Mouse (Mus musculus) retina, embryonic 14.5 days (tissue): ENCODE data around the gene Slx1b.
"Not testable (repeated sequence)": the region's sequence is repeated elsewhere in the genome, so short reads cannot be mapped to it uniquely, and the experiment has no call there.

Source experiments
- DNase-seq: peaks from one replicate; pipeline ENCODE4 v3.0.0-alpha.2; 2015; ENCODE audit warnings: low spot score

The Slx1b gene

DNA sequence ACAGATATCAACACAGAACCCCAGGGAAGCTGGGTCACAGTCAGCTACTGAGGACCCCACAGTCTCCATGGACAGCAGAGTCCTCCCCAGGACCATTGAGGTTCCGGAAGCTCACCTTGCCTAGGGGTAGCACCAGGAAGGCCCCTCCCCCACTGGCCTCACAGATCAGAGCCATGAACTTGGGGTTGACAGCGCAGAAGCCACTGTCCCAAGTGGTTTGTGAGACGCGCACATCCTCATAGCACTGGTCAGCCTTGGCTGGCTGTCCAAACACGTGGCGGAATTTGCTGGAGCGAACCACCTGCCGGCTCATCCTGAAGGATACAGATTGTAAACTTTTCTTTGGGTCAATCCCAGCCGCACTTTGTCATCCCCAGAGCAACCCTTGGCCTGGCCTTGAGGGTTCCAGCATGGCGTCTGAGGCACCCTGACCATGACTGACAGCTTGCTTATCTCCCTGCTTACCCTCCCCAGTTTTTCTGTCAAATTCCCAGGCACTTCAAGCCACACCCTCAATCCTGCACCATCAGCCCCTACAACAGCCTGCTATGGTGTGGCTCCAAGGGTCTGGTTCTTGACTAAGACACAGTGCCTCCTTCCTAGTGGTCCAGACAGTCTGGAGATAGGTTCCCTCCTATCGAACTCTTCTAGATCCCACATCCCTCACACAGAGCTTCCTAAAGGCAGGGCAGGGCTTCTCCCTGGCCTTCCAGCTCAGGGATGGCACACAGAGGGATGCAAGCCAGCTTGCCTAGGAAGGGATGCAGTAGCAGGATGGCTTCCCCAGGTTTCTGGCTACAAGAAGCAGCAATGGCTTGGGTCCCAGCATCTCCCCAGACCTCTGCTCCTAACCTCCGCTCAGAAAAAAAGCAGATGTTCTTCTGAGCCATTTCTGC is 7.5 kb upstream of the Slx1b start:
- DNase-seq = no peak

- DNase-seq = no peak
Observed at GRCm38 (mm10) chr7:126702358-126702757, 6.8 kb upstream of the Slx1b start.

DNA sequence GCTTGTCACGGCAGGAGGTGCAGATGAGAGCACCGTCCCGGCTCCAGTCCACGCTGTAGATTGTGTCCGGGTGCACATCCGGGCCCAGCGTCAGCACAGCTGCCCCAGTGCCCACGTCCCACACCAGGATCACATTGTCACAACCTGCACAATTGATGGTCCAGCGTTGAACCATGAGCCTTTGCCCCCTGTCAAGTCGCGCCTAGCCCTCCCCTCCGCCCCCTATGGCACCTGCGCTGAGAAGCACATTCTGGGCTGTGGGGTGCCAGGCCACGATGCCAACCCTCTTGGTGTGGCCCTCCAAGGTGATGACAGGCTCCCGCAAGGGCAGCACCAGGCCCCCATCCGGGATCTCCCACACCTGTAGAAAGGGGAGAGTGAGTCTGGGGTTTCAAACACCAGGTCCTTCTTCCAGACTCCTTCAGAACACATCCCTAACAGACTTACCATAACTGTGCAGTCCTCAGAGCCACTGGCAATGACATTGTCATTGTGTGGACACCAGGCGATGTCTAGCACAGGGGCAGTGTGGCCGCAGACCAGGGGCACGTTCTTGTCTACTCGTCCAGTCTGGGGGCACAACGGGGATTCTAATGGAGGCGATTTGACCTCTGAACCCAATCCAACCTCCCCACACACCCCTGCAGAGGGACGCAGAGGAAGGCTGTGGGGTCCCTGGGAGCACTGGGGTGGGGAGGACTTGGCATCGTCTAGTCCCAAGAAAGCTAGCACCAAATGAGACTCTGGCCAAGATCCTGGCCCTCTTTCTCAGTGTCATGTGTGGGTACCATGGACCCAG is 6.2 kb upstream of the Slx1b start:
- DNase-seq = no peak

DNA sequence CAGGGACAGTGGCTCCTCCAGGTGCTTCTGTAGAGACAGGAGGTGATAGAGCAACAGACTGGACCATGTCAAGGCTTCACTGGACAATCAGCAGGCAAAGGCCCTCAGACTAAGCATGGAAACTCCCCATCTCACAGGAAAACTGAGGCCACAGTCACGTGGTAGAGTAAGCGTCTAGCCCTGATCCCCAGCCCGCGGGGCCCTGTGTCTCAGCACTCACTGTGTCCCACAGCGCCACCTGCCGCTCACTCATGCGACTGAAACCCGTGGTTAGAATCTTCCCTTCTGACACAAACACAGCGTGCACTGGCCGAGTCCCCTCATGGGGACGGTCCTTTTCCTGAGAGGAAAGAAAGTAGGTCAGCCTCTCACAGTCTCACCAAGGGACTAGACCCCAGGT is 5.5 kb upstream of the Slx1b start:
- peak; percentile 97 for DNase-seq

DNA sequence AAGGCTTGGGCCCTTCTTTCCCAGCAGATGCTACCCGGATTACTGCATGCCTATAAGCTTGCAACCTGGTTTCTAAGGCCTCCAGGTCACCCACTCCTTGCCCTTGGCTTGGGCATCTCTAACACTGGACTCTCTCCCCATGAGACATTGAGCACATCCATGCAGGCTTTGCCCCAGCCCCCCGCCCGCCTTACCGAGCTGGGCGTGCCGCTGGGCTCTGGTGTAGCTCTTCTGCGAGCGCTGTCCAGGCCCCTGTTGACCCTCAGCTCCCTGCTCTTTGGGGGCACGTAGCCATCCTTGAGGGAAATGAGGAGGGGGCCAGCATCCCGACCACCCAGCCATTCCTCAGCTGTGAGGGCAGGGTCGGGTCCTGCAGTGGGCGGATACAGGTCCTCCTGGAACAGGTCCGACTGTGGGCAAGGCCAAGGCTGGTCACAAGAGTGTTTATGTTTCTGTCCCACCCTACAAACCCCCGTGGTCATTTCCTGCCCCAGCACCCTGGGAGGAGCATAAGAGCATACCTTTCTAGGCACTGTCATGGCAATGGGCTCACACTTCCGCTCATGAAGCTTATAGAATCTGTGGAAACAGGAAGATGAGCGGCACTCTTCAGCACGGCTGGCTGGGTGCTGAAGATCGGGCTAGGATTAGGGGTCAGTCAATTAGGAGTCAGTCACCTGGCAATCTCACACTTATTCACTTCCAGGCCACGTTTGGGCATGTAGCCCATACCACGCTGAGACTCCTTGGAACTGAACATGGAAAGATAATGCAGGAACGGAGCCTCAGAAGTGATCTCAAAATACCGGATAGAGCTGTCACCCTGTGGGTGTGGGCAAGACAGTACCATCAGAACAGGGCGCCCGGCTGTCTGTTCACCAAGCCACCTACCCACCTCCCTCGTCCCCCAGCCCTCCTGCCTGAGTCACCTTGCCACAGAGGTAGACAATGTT is 4.8 kb upstream of the Slx1b start:
- DNase-seq = no peak

- DNase-seq = no peak
Observed at GRCm38 (mm10) chr7:126697838-126698237, 2.3 kb upstream of the Slx1b start.

- DNase-seq = no peak
Observed at GRCm38 (mm10) chr7:126696886-126697285, 1.3 kb upstream of the Slx1b start.

DNA sequence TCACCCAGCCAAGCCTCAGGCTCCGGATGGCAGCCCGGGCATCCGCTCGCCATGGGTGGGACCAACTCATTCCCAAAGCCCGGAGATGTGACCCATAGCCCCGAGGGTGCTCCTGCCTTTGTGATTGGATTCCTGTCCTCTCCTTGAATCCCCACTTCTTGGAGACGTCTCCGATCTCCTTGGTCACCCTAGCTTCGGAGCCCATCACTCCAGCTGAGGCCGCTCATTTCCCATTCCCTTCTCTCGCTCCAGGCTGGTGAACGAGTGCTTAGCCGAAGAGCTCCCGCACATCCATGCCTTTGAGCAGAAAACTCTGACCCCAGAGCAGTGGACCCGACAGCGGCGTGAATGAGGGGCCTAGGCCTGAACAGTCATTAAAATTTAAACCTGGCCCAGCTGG is 719 bp upstream of the Slx1b start:
- DNase-seq = no peak

GRCm38 (mm10) chr7:126695210-126695611 is 373 bp downstream of the Slx1b start, which contains the start of gene Bola2:
TSS of gene Bola2 (plus strand) at chr7:126695401.
- DNase-seq = no peak

GRCm38 (mm10) chr7:126694441-126695051 is 1.0 kb downstream of the Slx1b start:
- no peak for DNase-seq

DNA sequence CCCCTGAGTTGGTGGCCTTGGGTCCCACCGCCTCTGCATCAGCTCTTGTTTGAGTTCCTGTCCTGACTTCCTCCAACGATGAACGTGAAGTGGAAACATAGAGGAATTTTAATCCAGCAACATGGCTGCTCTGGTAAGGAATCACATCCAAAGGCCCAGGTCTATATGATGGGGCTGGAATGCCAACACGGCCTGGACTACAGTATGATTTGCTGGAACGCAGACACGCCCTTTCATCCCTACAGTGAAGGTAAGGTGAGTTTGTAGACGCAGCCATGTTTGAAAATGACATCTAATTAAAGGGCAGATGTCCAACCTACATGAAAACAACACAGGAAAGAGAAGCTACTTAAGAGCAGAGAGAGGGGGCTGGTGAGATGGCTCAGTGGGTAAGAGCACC is 1.8 kb downstream of the Slx1b start:
- DNase-seq = no peak

DNA sequence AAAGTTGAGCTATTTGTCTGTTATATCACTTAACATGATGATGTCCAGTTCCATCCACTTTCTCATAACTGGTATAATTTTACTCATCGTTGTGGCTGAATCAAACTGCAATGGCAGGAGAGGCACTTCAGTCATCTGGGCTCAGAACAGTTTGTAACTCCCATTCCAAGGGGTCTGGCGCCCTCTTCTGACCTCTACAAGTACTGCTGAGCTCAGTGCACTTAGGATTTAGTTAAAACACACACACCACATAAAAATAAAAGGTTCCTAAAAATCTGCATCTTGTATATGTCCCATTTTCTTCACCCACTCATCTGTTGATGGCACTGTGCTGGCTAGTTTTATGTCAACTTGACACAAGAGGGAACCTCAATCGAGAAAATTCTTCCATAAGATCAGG is 2.3 kb downstream of the Slx1b start:
- peak; percentile 89 for DNase-seq

GRCm38 (mm10) chr7:126692426-126692825 is 3.2 kb downstream of the Slx1b start:
- DNase-seq = no peak

GRCm38 (mm10) chr7:126691676-126692075 is 3.9 kb downstream of the Slx1b start:
- no peak for DNase-seq

GRCm38 (mm10) chr7:126690737-126691136 is 4.8 kb downstream of the Slx1b start:
- DNase-seq = no peak

DNA sequence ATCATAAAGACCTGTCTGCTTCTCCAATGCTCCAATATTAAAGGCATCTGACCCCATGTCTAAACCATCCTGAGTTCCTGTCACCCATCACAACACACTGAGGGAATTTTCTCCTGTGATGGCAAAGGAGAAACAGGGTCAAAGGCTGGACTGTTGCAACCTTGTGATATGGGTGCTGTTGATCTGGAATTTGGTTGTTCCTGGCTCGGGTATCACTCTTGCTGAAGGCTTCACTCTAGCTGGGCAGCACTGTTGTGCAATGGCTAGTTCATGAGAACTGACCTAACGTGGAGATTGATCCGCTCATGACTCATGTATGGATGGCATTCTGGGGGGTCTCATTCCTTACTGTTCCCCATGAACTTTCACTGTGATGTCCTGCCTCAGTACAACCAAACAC is 6.6 kb downstream of the Slx1b start:
- DNase-seq = no peak

DNA sequence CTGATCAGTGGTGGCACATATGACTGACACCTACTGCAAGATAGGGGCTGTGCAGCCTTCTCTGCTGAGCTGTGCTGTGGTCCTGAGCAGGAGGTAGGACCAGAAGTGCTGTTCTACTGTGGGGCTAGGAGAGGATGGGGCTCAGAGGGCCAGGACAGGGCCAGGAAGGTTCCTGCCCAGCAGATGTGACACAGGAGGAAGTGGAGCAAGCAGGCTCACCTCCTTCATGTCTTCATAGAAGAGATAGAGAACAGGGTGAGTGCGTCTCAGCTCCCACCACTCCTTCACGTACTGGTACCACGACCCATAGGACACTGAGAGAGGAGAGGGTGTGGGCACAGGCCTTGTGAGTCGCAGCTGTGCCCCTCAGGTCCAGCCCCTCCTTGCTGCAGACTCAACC is 7.4 kb downstream of the Slx1b start:
- DNase-seq = not testable (repeated sequence)

GRCm38 (mm10) chr7:126681221-126681620 is 14.4 kb downstream of the Slx1b start:
- DNase-seq = no peak

DNA sequence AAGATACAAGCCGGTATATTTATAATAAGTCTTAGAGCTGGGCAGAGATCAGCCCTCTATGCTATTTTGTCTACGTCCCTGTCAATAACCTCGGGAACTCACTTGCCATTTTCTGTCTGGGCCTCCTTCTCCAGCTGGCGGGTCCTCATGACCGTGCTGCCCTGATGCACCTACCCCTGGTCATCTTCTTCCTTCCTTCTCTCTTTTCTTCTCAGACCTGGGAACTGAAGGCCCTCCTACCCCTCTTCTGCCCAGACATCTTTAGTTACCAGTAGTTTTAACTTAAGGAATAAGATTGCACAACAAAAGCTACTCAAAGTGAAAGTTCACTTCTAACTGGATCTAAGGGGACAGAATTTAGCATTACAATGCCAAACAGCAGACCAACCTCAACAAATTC is 15.9 kb downstream of the Slx1b start:
- no peak for DNase-seq

GRCm38 (mm10) chr7:126678545-126679341 is 16.8 kb downstream of the Slx1b start:
- DNase-seq = no peak
